ENCODE assay signal across 9 mouse cellular contexts in genomic region chr11:119955432-119955831, GRCm38 (mm10). TPM values are rescaled to one million over a fixed set of nuclear protein-coding genes. Genes with fewer than 3 reads are reported as not detected.
DNase-seq lines count a peak whose midpoint lies in the region; ATAC-seq lines count a peak whose summit lies in the region.
"Had no signal": no experiment of that assay in that cellular context is flagged by ENCODE, and none has a peak within 500 bp of the region (broad histone marks: within the 10 kb centered on the region; RNA-seq: fewer than 3 reads in every experiment).

No protein-coding gene starts in this region.

- H3K36me3 ChIP-seq in midbrain, embryonic 10.5 days, result peaks cover under 1% of the 10 kb centered on the region; the same call in 1 of the 2 replicates
- no peaks in the 10 kb centered on the region for H3K36me3 ChIP-seq in midbrain, embryonic 11.5 days (ENCODE audit: control insufficient read depth, insufficient read depth, low read length)
- H3K36me3 ChIP-seq in heart, embryonic 13.5 days, result peaks cover 14% of the 10 kb centered on the region
- no peaks in the 10 kb centered on the region for H3K36me3 ChIP-seq in liver, embryonic 16.5 days (ENCODE audit: control insufficient read depth, insufficient read depth)
- H3K36me3 ChIP-seq: embryonic facial prominence, embryonic 12.5 days had no signal

- peaks cover 14% of the 10 kb centered on the region; the same call in 1 of the 2 replicates for H3K4me1 ChIP-seq in midbrain, embryonic 10.5 days
- H3K4me1 ChIP-seq in midbrain, embryonic 11.5 days (ENCODE audit: control insufficient read depth, insufficient read depth, low read length), result no peaks in the 10 kb centered on the region
- H3K4me1 ChIP-seq in heart, embryonic 13.5 days, result peaks cover 76% of the 10 kb centered on the region
- H3K4me1 ChIP-seq in liver, embryonic 16.5 days (ENCODE audit: control insufficient read depth, low read depth, low read length), result peaks cover 25% of the 10 kb centered on the region

- no peak for DNase-seq in midbrain, embryonic 10.5 days (ENCODE audit: low spot score)
- DNase-seq in midbrain, embryonic 11.5 days (ENCODE audit: low spot score, missing footprints), result no peak
- DNase-seq in urinary bladder, postnatal 4 days (ENCODE audit: low spot score in 2 of 2), result no peak
- DNase-seq in ovary, postnatal 10 days (ENCODE audit: low spot score), result no peak
- DNase-seq in gastrocnemius, postnatal 4 days (ENCODE audit: low spot score in 2 of 2), result no peak
- DNase-seq: thymus, postnatal 14 days had no signal

- no peaks in the 10 kb centered on the region for H3K27me3 ChIP-seq in midbrain, embryonic 10.5 days (ENCODE audit: low read depth, poor library complexity, severe bottlenecking)
- H3K27me3 ChIP-seq in midbrain, embryonic 11.5 days (ENCODE audit: control insufficient read depth, insufficient read depth, low read length), result no peaks in the 10 kb centered on the region
- H3K27me3 ChIP-seq in heart, embryonic 13.5 days (replicated peaks), result no peaks in the 10 kb centered on the region
- no peaks in the 10 kb centered on the region for H3K27me3 ChIP-seq in liver, embryonic 16.5 days (ENCODE audit: control insufficient read depth, insufficient read depth, low read depth, low read length)
- H3K27me3 ChIP-seq: embryonic facial prominence, embryonic 12.5 days had no signal

- H3K9me3 ChIP-seq in midbrain, embryonic 10.5 days (replicated peaks), result no peaks in the 10 kb centered on the region
- H3K9me3 ChIP-seq in midbrain, embryonic 11.5 days (ENCODE audit: control insufficient read depth, low read length), result no peaks in the 10 kb centered on the region
- H3K9me3 ChIP-seq in heart, embryonic 13.5 days, result no peaks in the 10 kb centered on the region
- no peaks in the 10 kb centered on the region for H3K9me3 ChIP-seq in liver, embryonic 16.5 days (replicated peaks; ENCODE audit: control insufficient read depth, low read length)
- H3K9me3 ChIP-seq: embryonic facial prominence, embryonic 12.5 days had no signal

- H3K9ac ChIP-seq in midbrain, embryonic 11.5 days (ENCODE audit: low read length), result no peak overlapping the region
- no peak overlapping the region for H3K9ac ChIP-seq in heart, embryonic 13.5 days
- no peak overlapping the region for H3K9ac ChIP-seq in liver, embryonic 16.5 days (ENCODE audit: low read depth, low read length)
- H3K9ac ChIP-seq: embryonic facial prominence, embryonic 12.5 days had no signal

- ATAC-seq in midbrain, embryonic 11.5 days (ENCODE audit: low FRiP score), result no peak
- ATAC-seq in heart, embryonic 13.5 days (ENCODE audit: extremely low read depth, insufficient number of reproducible peaks, low FRiP score, low TSS enrichment), result no peak
- ATAC-seq in liver, embryonic 16.5 days (ENCODE audit: low read depth), result no peak

- 65% methylated on average over 3 of the region's 3 CpGs for WGBS in midbrain, embryonic 10.5 days
- 83% methylated on average over 3 of the region's 3 CpGs for WGBS in midbrain, embryonic 11.5 days
- 50% methylated on average over 3 of the region's 3 CpGs for WGBS in heart, embryonic 13.5 days
- 23% methylated on average over 3 of the region's 3 CpGs for WGBS in liver, embryonic 16.5 days (ENCODE audit: insufficient replicate concordance)

- no peak overlapping the region for H3K4me2 ChIP-seq in midbrain, embryonic 11.5 days
- peak overlapping the region; percentile 21 for H3K4me2 ChIP-seq in heart, embryonic 13.5 days
- no peak overlapping the region for H3K4me2 ChIP-seq in liver, embryonic 16.5 days (ENCODE audit: low read depth, low read length)
- H3K4me2 ChIP-seq: embryonic facial prominence, embryonic 12.5 days had no signal

- H3K4me3 ChIP-seq in midbrain, embryonic 10.5 days, result no peak overlapping the region
- no peak overlapping the region for H3K4me3 ChIP-seq in midbrain, embryonic 11.5 days (ENCODE audit: low read depth, low read length)
- no peak overlapping the region for H3K4me3 ChIP-seq in heart, embryonic 13.5 days
- no peak overlapping the region for H3K4me3 ChIP-seq in liver, embryonic 16.5 days (ENCODE audit: low read depth, low read length)
- H3K4me3 ChIP-seq: embryonic facial prominence, embryonic 12.5 days had no signal

- H3K27ac ChIP-seq in midbrain, embryonic 10.5 days (replicated peaks), result 0 out of 2 replicates have a peak overlapping the region, but pooled peaks have one; percentile 23
- no peak overlapping the region for H3K27ac ChIP-seq in midbrain, embryonic 11.5 days (ENCODE audit: low read depth, low read length)
- peak overlapping the region; percentile 71 for H3K27ac ChIP-seq in heart, embryonic 13.5 days (replicated peaks)
- H3K27ac ChIP-seq in liver, embryonic 16.5 days (ENCODE audit: low read length), result 0 out of 2 replicates have a peak overlapping the region, but pooled peaks have one; percentile 22
- H3K27ac ChIP-seq: embryonic facial prominence, embryonic 12.5 days had no signal

RNA-seq across cellular contexts. Expression of gene Baiap2, which starts 12.9 kb away (rescaled TPM):
- 9.4 and 11.3 TPM in 2 replicates for polyA plus RNA-seq in midbrain, embryonic 10.5 days (2016; fragmentation: Nextera tagmentation; extraction: Ambion mirVana)
- 9.0 and 9.8 TPM in 2 replicates for polyA plus RNA-seq in midbrain, embryonic 11.5 days (2014; fragmentation: Nextera tagmentation; extraction: Ambion mirVana)
- polyA plus RNA-seq in heart, embryonic 13.5 days (2015; fragmentation: Nextera tagmentation; extraction: Ambion mirVana), result 12.3 and 12.4 TPM in 2 replicates
- 8.1 and 10.1 TPM in 2 replicates for polyA plus RNA-seq in liver, embryonic 16.5 days (2015; fragmentation: Nextera tagmentation; extraction: Ambion mirVana)
- total RNA-seq in gastrocnemius, postnatal 4 days (2021), result 1 to 10 TPM; 8.1 to 8.5 TPM

RNA-seq across cellular contexts. Expression of gene Chmp6, which starts 42.2 kb away (rescaled TPM):
- 116 and 118 TPM in 2 replicates for polyA plus RNA-seq in midbrain, embryonic 10.5 days (2016; fragmentation: Nextera tagmentation; extraction: Ambion mirVana)
- 85.4 and 91.8 TPM in 2 replicates for polyA plus RNA-seq in midbrain, embryonic 11.5 days (2014; fragmentation: Nextera tagmentation; extraction: Ambion mirVana)
- 68.4 and 71.2 TPM in 2 replicates for polyA plus RNA-seq in heart, embryonic 13.5 days (2015; fragmentation: Nextera tagmentation; extraction: Ambion mirVana)
- polyA plus RNA-seq in liver, embryonic 16.5 days (2015; fragmentation: Nextera tagmentation; extraction: Ambion mirVana), result 23.5 and 25.4 TPM in 2 replicates
- total RNA-seq in gastrocnemius, postnatal 4 days (2021), result 10 to 100 TPM; 37.3 to 37.9 TPM
